Mouse (Mus musculus) embryonic facial prominence, embryonic 14.5 days (tissue): ENCODE results near the gene Btn1a1. TPM values are rescaled to one million over a fixed set of nuclear protein-coding genes. Genes with fewer than 3 reads are reported as not detected.

Experiments used
- ATAC-seq: fragments of 200-750 bp; cut with Nextera tagmentation; 2 replicates; pipeline ENCODE4 v1.8.0; 2017; ENCODE audit warnings: low read depth, moderate number of reproducible peaks, moderate TSS enrichment
- DNase-seq: peaks from one replicate; pipeline ENCODE4 v3.0.0-alpha.2; 2015; ENCODE audit warnings: low spot score
- H3K27ac ChIP-seq: fragments of 300-500 bp; sonication (generic); replicated peaks from 2 replicates; pipeline ENCODE4 v1.5.1; 2014; ENCODE audit warnings: low read depth, mild to moderate bottlenecking, low read length, moderate library complexity
- H3K27me3 ChIP-seq: fragments of 300-500 bp; sonication (generic); replicated peaks from 2 replicates; pipeline ENCODE4 v1.6.1; 2014; ENCODE audit warnings: low read length; ENCODE audit not compliant: control insufficient read depth, insufficient read depth
- H3K36me3 ChIP-seq: fragments of 300-500 bp; sonication (generic); 2 replicates; pipeline ENCODE4 v1.6.1; 2014; ENCODE audit warnings: low read length, mixed read lengths; ENCODE audit not compliant: control insufficient read depth, insufficient read depth
- H3K4me1 ChIP-seq: fragments of 300-500 bp; sonication (generic); 2 replicates; pipeline ENCODE4 v1.6.1; 2014; ENCODE audit warnings: antibody characterized with exemption, low read length; ENCODE audit not compliant: control insufficient read depth, insufficient read depth
- H3K4me2 ChIP-seq: fragments of 300-500 bp; sonication (generic); 2 replicates; pipeline ENCODE4 v1.6.1; 2014; ENCODE audit warnings: low read depth, mild to moderate bottlenecking, low read length, moderate library complexity, mixed read lengths
- H3K4me3 ChIP-seq: fragments of 300-500 bp; sonication (generic); 2 replicates; pipeline ENCODE4 v1.5.1; 2014; ENCODE audit warnings: low read depth, mild to moderate bottlenecking, low read length
- H3K9ac ChIP-seq: fragments of 300-500 bp; sonication (generic); 2 replicates; pipeline ENCODE4 v1.6.1; 2014; ENCODE audit warnings: low read depth, mild to moderate bottlenecking, low read length, moderate library complexity, mixed read lengths
- H3K9me3 ChIP-seq: fragments of 300-500 bp; sonication (generic); 2 replicates; pipeline ENCODE4 v1.6.1; 2016; ENCODE audit warnings: low read length; ENCODE audit not compliant: control insufficient read depth
- WGBS: fragments of 180-500 bp; shearing (Covaris S2); extraction: QIAGEN DNeasy Blood & Tissue Kit; methylation state at CpG from one replicate; pipeline ENCODE4 v1.1.7; 2014; 5-methylcytosine and 5-hydroxymethylcytosine counted together
- polyA plus RNA-seq: library from polyadenylated mRNA; unstranded; fragments of >200 nt; fragmentation: Nextera tagmentation; extraction: Ambion mirVana; gene quantifications from 2 replicates; pipeline ENCODE4 v1.2.1, GENCODE M21; 2014

Gene Btn1a1
- polyA plus RNA-seq, 1 experiment from 2014 or later, result 0.18 TPM

DNA sequence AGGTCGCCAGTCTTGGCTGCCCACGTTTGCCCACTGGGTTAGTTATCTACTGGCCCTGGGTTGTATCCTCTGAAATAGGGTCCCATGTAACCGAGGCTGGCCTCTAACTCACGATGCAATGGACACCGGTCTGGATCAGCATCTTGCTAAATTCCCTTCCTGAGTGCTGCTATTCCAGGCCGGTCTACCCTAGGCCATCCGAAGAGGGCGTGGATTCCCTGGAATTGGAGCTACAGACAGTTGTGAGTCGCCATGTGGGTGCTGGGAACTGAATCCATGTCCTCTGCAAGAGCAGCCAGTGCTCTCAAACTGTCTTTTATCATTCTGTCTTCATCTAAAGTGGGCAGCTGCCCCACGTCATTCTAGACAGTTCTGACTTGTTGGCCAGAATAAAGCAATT is 25.8 kb downstream of the Btn1a1 start:
- H3K27ac ChIP-seq, result no peak overlapping the region
- WGBS, result 62% methylated on average over 10 of the region's 10 CpGs
- no peaks in the 10 kb centered on the region for H3K9me3 ChIP-seq
- H3K4me3 ChIP-seq, result no peak overlapping the region
- no peak for ATAC-seq
- no peak overlapping the region for H3K9ac ChIP-seq
- no peak overlapping the region for H3K4me2 ChIP-seq
- H3K27me3 ChIP-seq, result no peaks in the 10 kb centered on the region
- DNase-seq, result no peak
- 0 out of 2 replicates have a peak, but pooled peaks cover 2% of the 10 kb centered on the region for H3K4me1 ChIP-seq
- H3K36me3 ChIP-seq, result no peaks in the 10 kb centered on the region

DNA sequence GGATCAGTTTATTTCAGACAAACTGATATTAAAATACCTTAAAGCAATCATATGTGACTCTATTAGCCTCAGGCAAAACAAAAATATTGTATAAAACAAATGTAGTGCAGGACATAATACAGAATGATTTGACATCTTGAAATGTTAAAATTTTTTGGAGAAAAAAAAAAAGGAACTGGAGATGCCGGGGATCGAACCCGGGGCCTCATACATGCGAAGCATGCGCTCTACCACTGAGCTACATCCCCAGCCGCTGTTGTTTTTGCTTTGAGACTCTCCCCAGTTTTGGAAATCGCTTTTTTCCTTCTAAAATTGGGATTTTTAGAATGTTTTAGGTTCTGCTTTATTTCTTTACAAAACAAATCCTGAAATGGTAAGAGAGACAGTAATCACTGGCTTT is 27.2 kb downstream of the Btn1a1 start:
- Histone ChIP-seq H3K27me3 (no peaks in the 10 kb centered on the region), H3K4me2 (peak overlapping the region; percentile 66), H3K9ac (peak overlapping the region; percentile 65), H3K4me1 (0 out of 2 replicates have a peak, but pooled peaks cover 2% of the 10 kb centered on the region), H3K4me3 (peak overlapping the region; percentile 64), H3K27ac (peak overlapping the region; percentile 86), H3K36me3 (no peaks in the 10 kb centered on the region), H3K9me3 (no peaks in the 10 kb centered on the region)
- peak; percentile 45; the same call in 1 of the 2 replicates for ATAC-seq
- DNase-seq, result peak; percentile 53
- 0% methylated on average over 7 of the region's 7 CpGs for WGBS

DNA sequence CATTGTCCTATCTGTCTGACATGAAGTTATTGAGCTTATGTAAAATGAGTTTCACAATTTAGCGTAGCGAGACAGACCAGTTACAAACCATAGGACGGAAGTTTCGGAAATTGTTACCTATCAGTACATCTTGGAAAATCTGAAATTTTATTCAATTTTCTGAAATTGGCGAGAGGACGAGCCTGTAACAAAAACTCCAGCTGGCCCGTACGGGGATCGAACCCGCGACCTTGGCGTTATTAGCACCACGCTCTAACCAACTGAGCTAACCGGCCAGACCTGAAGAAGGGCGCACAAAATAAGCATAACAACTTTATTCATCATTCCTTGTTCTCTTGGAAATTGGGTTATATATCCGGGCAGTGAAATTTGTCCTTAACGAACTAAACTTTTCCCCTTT is 27.8 kb downstream of the Btn1a1 start:
- Histone ChIP-seq H3K27me3 (no peaks in the 10 kb centered on the region), H3K4me3 (peak overlapping the region; percentile 64), H3K9me3 (no peaks in the 10 kb centered on the region), H3K9ac (peak overlapping the region; percentile 65), H3K27ac (peak overlapping the region; percentile 86), H3K4me1 (peaks cover 5% of the 10 kb centered on the region; the same call in 1 of the 2 replicates), H3K4me2 (peak overlapping the region; percentile 66), H3K36me3 (no peaks in the 10 kb centered on the region)
- DNase-seq (peak; percentile 89), ATAC-seq (peak; percentile 90)
- WGBS, result under 1% methylated on average over 17 of the region's 17 CpGs

DNA sequence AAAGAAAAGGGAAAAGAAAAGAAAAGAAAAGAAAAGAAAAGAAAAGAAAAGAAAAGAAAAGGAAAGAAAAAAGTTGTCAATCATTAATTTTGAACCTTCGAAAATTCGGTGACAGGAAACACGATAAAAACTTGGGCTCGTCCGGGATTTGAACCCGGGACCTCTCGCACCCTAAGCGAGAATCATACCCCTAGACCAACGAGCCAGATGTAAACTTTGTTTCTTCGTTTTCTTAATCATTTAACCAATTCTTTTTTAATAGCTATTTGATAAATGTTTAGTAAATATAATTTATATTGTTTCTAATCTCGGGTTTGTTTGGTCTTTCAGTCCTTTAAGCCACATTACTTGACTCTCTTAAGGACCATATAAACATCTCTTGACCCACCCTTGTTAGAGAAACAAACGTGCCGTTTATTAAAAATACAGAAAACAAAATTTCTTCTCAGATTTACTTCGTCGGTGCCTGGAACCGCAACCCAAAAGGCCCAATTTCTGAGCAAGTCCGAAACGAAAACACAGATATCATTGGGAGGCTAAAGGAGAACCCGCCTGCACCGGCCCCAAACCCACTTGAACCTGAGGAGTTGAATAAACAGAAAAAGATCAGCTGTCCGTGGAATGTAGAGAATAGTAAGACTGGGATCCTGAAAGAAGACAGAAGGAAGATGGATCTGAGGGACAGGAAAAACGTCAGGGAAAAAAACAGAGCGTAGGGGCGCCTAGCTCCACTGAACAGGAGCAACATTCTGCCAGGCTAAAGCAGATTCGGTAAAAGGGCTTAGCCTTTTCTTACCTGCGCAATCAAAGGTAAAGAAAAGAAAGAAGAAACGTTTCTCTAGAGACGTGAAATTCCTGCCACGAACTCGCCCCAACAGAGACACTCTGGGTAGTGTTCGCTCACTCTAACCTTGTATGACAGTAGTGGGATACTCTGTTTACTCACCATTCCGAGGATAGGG is 28.6 kb downstream of the Btn1a1 start:
- peak; percentile 63 for DNase-seq
- H3K9ac ChIP-seq, result peak overlapping the region; percentile 65
- no peaks in the 10 kb centered on the region for H3K27me3 ChIP-seq
- peak overlapping the region; percentile 64 for H3K4me3 ChIP-seq
- no peaks in the 10 kb centered on the region for H3K9me3 ChIP-seq
- peak overlapping the region; percentile 86 for H3K27ac ChIP-seq
- H3K36me3 ChIP-seq, result no peaks in the 10 kb centered on the region
- peak overlapping the region; percentile 66 for H3K4me2 ChIP-seq
- ATAC-seq, result no peak
- H3K4me1 ChIP-seq, result peaks cover 5% of the 10 kb centered on the region; the same call in 1 of the 2 replicates
- WGBS, result under 1% methylated on average over 32 of the region's 32 CpGs

DNA sequence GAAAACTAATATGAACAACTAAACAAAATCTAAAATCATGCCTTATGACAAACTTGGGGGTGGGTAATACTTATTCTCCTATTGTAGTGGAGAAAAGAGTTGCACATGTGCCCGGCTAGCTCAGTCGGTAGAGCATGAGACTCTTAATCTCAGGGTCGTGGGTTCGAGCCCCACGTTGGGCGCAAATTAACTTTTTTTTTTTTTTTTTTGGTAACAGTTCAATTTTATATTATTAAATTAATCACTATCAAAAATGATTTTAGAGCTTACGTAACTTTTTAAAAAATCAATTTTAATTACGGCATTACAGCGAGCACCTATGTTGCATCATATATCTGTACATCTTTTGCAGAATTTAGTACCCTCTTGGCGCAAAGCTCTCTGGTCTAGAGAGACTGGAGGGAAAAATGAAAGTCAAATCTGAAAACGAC is 29.5 kb downstream of the Btn1a1 start:
- no peak for ATAC-seq
- H3K4me2 ChIP-seq, result peak overlapping the region; percentile 66
- under 1% methylated on average over 11 of the region's 11 CpGs for WGBS
- H3K27ac ChIP-seq, result 0 out of 2 replicates have a peak overlapping the region, but pooled peaks have one; percentile 21
- no peaks in the 10 kb centered on the region for H3K36me3 ChIP-seq
- DNase-seq, result peak; percentile 74
- H3K4me1 ChIP-seq, result peaks cover 5% of the 10 kb centered on the region; the same call in 1 of the 2 replicates
- H3K9me3 ChIP-seq, result no peaks in the 10 kb centered on the region
- H3K9ac ChIP-seq, result peak overlapping the region; percentile 61; the same call in 1 of the 2 replicates
- peak overlapping the region; percentile 48 for H3K4me3 ChIP-seq
- H3K27me3 ChIP-seq, result no peaks in the 10 kb centered on the region

DNA sequence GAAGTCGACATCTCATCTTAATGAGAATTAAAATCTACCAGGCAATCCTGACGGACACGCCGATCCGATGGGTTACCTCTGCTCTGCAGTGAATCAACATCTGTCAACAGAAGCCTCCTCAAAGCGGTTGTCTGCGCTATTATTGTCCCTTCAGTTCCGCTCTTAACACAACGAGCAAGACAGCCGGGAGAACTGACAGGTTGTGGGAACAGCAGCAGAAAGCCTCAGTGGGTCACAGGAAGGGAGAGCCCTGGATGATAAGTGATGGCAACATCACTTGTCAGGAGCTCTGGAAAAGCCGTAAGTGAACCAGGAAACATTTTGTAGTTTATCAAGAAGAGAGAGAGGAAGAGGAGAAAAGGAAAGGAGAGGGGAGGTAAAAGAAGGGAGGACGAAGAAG is 30.0 kb downstream of the Btn1a1 start:
- 1% methylated on average over 12 of the region's 12 CpGs for WGBS
- peak; percentile 45 for DNase-seq

DNA sequence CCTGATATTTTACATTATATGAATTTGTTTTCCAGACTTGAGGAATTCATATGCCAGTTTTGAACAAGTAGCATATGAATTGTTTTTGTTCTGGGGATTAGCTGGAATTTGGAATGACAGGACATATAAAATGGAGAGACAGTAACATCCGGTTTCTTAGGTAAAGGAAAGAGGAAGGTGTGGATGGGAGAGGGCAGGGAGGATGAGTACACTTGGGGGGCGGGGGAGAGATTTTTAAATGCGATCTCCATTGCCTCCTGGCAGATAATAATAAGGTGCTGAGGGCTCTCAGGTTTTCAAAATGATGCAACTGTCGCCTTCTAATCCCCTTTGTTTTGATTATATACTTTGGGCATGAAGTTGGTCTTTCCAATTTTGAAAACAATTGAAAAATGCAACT is 30.5 kb downstream of the Btn1a1 start:
- Histone ChIP-seq H3K27ac (no peak overlapping the region), H3K9ac (peak overlapping the region; percentile 61), H3K36me3 (no peaks in the 10 kb centered on the region), H3K4me3 (peak overlapping the region; percentile 48), H3K9me3 (no peaks in the 10 kb centered on the region), H3K4me1 (peaks cover 5% of the 10 kb centered on the region; the same call in 1 of the 2 replicates), H3K4me2 (peak overlapping the region; percentile 66), H3K27me3 (no peaks in the 10 kb centered on the region)
- no peak for DNase-seq
- 16% methylated on average over 4 of the region's 4 CpGs for WGBS
- no peak for ATAC-seq

More for the DNA sequence above, 30.0 kb downstream of the Btn1a1 start:
- Histone ChIP-seq H3K9ac (peak overlapping the region; percentile 61), H3K27me3 (no peaks in the 10 kb centered on the region), H3K4me3 (peak overlapping the region; percentile 48), H3K36me3 (no peaks in the 10 kb centered on the region), H3K4me1 (peaks cover 5% of the 10 kb centered on the region; the same call in 1 of the 2 replicates), H3K4me2 (peak overlapping the region; percentile 66), H3K27ac (0 out of 2 replicates have a peak overlapping the region, but pooled peaks have one; percentile 21), H3K9me3 (no peaks in the 10 kb centered on the region)
- ATAC-seq, result no peak

DNA sequence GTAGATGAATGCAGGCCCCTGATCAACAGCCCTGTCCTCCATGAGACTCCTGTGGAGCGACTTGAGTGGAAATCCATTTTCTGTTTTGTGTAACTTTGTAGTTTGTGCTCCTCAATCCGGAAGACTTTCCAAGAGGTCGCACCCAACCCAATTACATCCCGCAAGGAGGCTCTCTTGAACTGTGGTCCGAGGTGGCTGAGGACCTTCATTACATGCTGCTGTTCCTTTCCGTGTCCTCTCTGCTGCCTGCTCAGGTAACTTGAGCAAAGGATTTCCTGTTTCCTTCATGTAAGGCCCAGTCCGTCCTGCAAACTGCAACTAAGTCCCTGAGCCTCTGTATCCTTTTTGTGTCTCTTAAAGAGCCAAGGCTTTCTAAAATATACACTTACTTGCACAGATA is 31.3 kb downstream of the Btn1a1 start:
- 23% methylated on average over 7 of the region's 7 CpGs for WGBS
- Histone ChIP-seq H3K4me3 (peak overlapping the region; percentile 0; the same call in 1 of the 2 replicates), H3K36me3 (no peaks in the 10 kb centered on the region), H3K9ac (no peak overlapping the region), H3K27me3 (no peaks in the 10 kb centered on the region), H3K27ac (no peak overlapping the region), H3K4me2 (peak overlapping the region; percentile 66), H3K4me1 (peaks cover 9% of the 10 kb centered on the region), H3K9me3 (no peaks in the 10 kb centered on the region)
- DNase-seq (no peak), ATAC-seq (no peak)
